Mouse (Mus musculus) spleen, adult 2 months (tissue): ENCODE measurements around the gene Olfr437. TPM values are rescaled to one million over a fixed set of nuclear protein-coding genes. Genes with fewer than 3 reads are reported as not detected.
"Not testable (repeated sequence)": the region's sequence is repeated elsewhere in the genome, so short reads cannot be mapped to it uniquely, and the experiment has no call there.

ENCODE experiments used
- DNase-seq, 2 experiments: peaks; one replicate each; pipeline versions ENCODE4 v3.0.0 to v3.0.0-alpha.2; 2012 to 2021; ENCODE audit warnings: low spot score in 2 of 2, low read depth in 1 of 2
- H3K27ac ChIP-seq: fragments of 200-500 bp; 2 replicates; pipeline ENCODE4 v1.5.1; 2012; ENCODE audit warnings: low read length, inconsistent platforms; ENCODE audit not compliant: insufficient read depth
- H3K27me3 ChIP-seq: fragments of 200-500 bp; 2 replicates; pipeline ENCODE4 v1.6.1; 2012; ENCODE audit warnings: mild to moderate bottlenecking, moderate library complexity, low read length, inconsistent platforms; ENCODE audit not compliant: control insufficient read depth, insufficient read depth
- H3K36me3 ChIP-seq: fragments of 200-500 bp; 2 replicates; pipeline ENCODE4 v1.6.1; 2012; ENCODE audit warnings: mild to moderate bottlenecking, low read length, inconsistent platforms; ENCODE audit not compliant: control insufficient read depth, insufficient read depth
- H3K4me1 ChIP-seq: fragments of 200-500 bp; 2 replicates; pipeline ENCODE4 v1.6.1; 2011; ENCODE audit warnings: inconsistent platforms; ENCODE audit not compliant: control insufficient read depth, insufficient read depth, insufficient read length
- H3K4me3 ChIP-seq: fragments of 200-500 bp; 2 replicates; pipeline ENCODE4 v1.5.1; 2011; ENCODE audit warnings: mild to moderate bottlenecking, inconsistent platforms; ENCODE audit not compliant: insufficient read depth, insufficient read length; ENCODE audit errors: extremely low read depth
- CTCF ChIP-seq: fragments of 200-500 bp; IDR thresholded peaks from 2 replicates; pipeline ENCODE4 v1.5.1; 2011; ENCODE audit warnings: mild to moderate bottlenecking, inconsistent platforms; ENCODE audit not compliant: insufficient read depth, insufficient read length, insufficient replicate concordance; ENCODE audit errors: extremely low read depth
- POLR2A ChIP-seq: fragments of 200-500 bp; IDR thresholded peaks from 2 replicates; pipeline ENCODE4 v1.6.1; 2011; ENCODE audit warnings: low read depth, low read length, inconsistent platforms
- WGBS: fragments of 180-500 bp; shearing (Covaris S2); methylation state at CpG from one replicate; pipeline ENCODE4 v1.1.7; 2018; 5-methylcytosine and 5-hydroxymethylcytosine counted together
- polyA plus RNA-seq: library from polyadenylated mRNA; depleted of rRNA; stranded (reverse); fragments of >200 nt; gene quantifications from 2 replicates; pipeline ENCODE4 v1.2.3, GENCODE M21; 2012; rRNA removed

The Olfr437 gene
- polyA plus RNA-seq, 1 experiment, result not detected

DNA sequence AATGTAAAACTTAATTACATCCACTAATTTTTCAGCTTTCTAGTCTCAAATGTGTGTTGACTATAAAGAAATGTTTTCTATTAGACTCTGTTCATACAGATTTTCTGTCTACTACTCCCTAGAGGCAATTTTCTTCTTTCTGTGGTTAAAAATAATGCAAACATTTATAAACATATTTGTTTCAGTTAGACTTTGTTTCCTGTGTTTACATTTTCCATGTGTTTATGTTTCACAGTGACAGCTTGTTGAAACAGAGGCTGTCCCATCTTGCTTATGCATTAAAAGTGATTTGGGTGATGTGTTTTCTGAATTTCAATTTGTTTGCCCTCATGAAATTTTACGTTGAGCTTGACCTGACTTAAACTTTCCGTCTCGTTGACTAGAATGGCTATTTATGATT is 27.9 kb downstream of the Olfr437 start:
- Histone ChIP-seq H3K27ac (no peak overlapping the region), H3K4me1 (no peaks in the 10 kb centered on the region), H3K36me3 (no peaks in the 10 kb centered on the region), H3K4me3 (no peak overlapping the region), H3K27me3 (no peaks in the 10 kb centered on the region)
- 80% methylated on average over 3 of the region's 3 CpGs for WGBS
- DNase-seq, result no peak
- TF ChIP-seq POLR2A (no peak), CTCF (no peak)

- no peaks in the 10 kb centered on the region for H3K4me1 ChIP-seq
- no peak for DNase-seq
- no peaks in the 10 kb centered on the region for H3K36me3 ChIP-seq
- H3K27ac ChIP-seq, result no peak within 1 kb of the TSS
- no peak for TF ChIP-seq POLR2A
- no peak for TF ChIP-seq CTCF
- H3K27me3 ChIP-seq, result no peaks in the 10 kb centered on the region
- no peak within 1 kb of the TSS for H3K4me3 ChIP-seq
These were observed 33.7 kb downstream of the Olfr437 start, which contains the start of gene Olfr435 for GRCm38 (mm10) chr6:43196781-43197180. Olfr435 (plus strand) TSS chr6:43197146.

GRCm38 (mm10) chr6:43198094-43198493 is 35.0 kb downstream of the Olfr437 start:
- WGBS, result 66% methylated on average over 3 of the region's 3 CpGs
- TF ChIP-seq CTCF (no peak), POLR2A (no peak)
- H3K4me3 ChIP-seq, result no peak overlapping the region
- H3K36me3 ChIP-seq, result no peaks in the 10 kb centered on the region
- no peaks in the 10 kb centered on the region for H3K27me3 ChIP-seq
- no peaks in the 10 kb centered on the region for H3K4me1 ChIP-seq
- no peak for DNase-seq
- no peak overlapping the region for H3K27ac ChIP-seq

- H3K27ac ChIP-seq, result no peak overlapping the region
- no peak for DNase-seq
- no peaks in the 10 kb centered on the region for H3K27me3 ChIP-seq
- H3K36me3 ChIP-seq, result no peaks in the 10 kb centered on the region
- H3K4me1 ChIP-seq, result no peaks in the 10 kb centered on the region
- TF ChIP-seq POLR2A, result no peak
- no peak for TF ChIP-seq CTCF
- no peak overlapping the region for H3K4me3 ChIP-seq
These were observed 39.7 kb downstream of the Olfr437 start for GRCm38 (mm10) chr6:43202786-43203185.

DNA sequence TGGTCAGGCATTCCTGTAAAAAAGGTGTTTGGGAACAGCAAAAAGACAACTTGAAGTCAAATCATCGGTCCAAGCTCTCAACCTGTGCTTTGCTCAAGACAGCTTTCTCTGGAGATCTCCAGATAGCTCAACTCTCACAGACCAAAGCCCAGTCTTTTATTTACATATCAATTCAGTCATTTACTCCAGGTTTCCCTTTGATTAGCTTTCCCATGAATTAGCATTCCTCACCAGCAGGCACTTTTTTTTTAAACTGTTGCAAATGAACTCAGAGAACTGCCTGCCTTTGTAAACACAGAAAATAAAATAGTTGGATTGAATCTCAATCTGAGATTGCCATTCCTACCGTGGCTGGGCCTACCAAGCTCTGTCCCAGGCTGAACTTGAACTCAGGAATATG is 42.3 kb downstream of the Olfr437 start:
- no peaks in the 10 kb centered on the region for H3K36me3 ChIP-seq
- WGBS, result 48% methylated on average over 2 of the region's 2 CpGs
- TF ChIP-seq POLR2A, result no peak
- TF ChIP-seq CTCF, result no peak
- H3K4me1 ChIP-seq, result no peaks in the 10 kb centered on the region
- no peak overlapping the region for H3K27ac ChIP-seq
- no peaks in the 10 kb centered on the region for H3K27me3 ChIP-seq
- H3K4me3 ChIP-seq, result no peak overlapping the region
- no peak for DNase-seq

- not testable (repeated sequence) for H3K27me3 ChIP-seq, H3K36me3 ChIP-seq, H3K4me3 ChIP-seq, DNase-seq, H3K27ac ChIP-seq, H3K4me1 ChIP-seq
These were observed 49.8 kb downstream of the Olfr437 start, which contains the start of gene Olfr434 for GRCm38 (mm10) chr6:43212873-43213272. Olfr434 (plus strand) TSS chr6:43213021.

Other genes with a start within 250 kb of the Olfr437 start
- not detected in 2 replicates for gene Olfr446, start 241.9 kb upstream of the Olfr437 start, polyA plus RNA-seq
- gene Olfr444, start 214.2 kb upstream of the Olfr437 start, polyA plus RNA-seq, result not detected in 2 replicates
- gene Olfr441, start 56.9 kb upstream of the Olfr437 start, polyA plus RNA-seq, result not detected in 2 replicates
- gene Olfr237-ps1, start 16.7 kb upstream of the Olfr437 start, polyA plus RNA-seq, result not detected in 2 replicates
- not detected in 2 replicates for gene Olfr13, start 8.9 kb downstream of the Olfr437 start, polyA plus RNA-seq
- not detected in 2 replicates for gene Olfr435, start 33.9 kb downstream of the Olfr437 start, polyA plus RNA-seq
- gene Olfr434, start 49.7 kb downstream of the Olfr437 start, polyA plus RNA-seq, result not detected in 2 replicates
- gene Olfr47, start 68.2 kb downstream of the Olfr437 start, polyA plus RNA-seq, result not detected in 2 replicates
- gene Arhgef5, start 102.3 kb downstream of the Olfr437 start, polyA plus RNA-seq, result 2.4 and 3.0 TPM in 2 replicates
- 0.13 TPM in 1 of 2 replicates, not detected in the other for gene Nobox, start 146.3 kb downstream of the Olfr437 start, polyA plus RNA-seq